Mouse (Mus musculus): ENCODE data around the gene Camkmt.

The Camkmt gene

DNA sequence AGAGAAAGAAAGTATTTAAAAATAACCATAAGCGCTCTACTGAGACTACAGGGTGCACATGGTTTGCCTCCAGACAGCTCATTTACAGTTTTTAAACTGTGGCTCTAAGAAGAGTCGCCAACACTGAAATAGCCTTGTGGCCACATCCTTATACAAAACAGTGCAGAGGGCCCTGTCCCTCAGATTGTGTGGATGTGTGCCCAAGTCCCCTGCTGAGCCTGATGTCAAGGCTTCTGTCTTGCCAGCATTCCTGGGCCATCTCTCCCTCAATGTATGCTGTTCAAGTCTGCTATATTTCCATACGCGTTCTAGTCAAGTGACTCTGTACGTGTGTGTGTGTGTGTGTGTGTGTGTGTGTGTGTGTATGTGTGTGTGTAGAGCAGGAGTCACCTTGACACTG lies 201.2 kb downstream of the Camkmt start:
- no peak for DNase-seq (ENCODE audit: low read depth, low spot score)

DNA sequence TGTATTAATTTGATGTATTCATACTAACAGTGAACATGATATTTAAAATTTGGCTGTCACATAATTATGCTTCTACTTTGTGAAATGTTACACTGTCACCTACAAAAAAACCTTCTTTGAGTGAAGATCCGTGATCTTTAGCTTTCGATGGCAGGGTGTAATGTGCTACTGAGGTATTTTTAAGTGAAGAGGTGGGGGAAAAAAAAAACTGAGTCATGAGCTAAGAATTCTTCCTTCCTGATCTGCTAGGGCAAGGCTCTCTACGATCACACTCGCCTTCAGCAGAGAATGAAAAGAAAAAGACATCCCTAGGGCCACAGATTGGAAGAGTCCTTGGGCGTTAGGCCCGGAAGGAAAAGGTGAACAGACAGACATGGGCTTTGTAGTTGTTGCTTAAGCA lies 201.9 kb downstream of the Camkmt start:
- no peak for DNase-seq (ENCODE audit: low read depth, low spot score)

GRCm38 (mm10) chr17:85303686-85304085 lies 213.3 kb downstream of the Camkmt start:
- no peak for DNase-seq (ENCODE audit: low read depth, low spot score)

DNA sequence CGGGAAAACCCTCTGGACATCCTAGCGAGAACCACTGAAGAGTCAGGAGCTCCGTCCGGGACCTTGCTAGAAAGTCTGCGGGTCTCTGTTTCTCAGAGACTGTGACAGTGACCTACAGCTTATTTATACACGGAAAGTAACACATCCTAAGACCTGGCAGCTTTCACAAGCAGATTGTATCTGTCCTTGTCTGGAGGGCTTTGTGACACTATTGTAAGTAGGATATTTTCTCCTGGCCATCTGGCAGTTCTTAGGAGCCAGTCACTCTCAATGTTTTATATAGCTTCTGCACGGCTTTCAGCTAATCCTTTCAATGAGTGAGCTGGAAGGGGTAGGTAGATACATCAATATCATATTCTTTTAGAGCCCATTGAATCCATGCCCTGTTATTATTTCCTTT lies 218.2 kb downstream of the Camkmt start:
- no peak for DNase-seq (ENCODE audit: low read depth, low spot score)

GRCm38 (mm10) chr17:85309046-85309445 lies 218.7 kb downstream of the Camkmt start:
- DNase-seq (ENCODE audit: low read depth, low spot score) = no peak

DNA sequence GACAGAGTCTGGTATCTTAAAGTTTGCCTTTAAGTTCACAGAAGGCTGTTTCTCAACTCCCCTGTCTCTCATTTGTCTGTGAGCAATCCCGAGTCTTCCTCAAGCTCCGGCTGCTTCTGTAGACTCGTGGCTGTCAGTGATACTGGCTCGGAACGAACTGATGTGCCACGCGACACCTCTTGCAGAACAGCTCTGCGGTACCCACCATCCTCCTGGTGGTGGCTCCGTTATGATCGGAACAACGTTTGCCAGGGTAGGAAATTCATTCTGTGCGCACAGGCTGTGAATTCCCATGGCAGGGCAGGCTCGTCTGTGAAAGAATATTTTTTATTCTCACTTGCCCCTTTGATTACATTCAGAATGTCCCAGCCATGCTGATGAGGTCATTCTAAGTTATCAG lies 221.0 kb downstream of the Camkmt start:
- no peak for DNase-seq (ENCODE audit: low read depth, low spot score)

DNA sequence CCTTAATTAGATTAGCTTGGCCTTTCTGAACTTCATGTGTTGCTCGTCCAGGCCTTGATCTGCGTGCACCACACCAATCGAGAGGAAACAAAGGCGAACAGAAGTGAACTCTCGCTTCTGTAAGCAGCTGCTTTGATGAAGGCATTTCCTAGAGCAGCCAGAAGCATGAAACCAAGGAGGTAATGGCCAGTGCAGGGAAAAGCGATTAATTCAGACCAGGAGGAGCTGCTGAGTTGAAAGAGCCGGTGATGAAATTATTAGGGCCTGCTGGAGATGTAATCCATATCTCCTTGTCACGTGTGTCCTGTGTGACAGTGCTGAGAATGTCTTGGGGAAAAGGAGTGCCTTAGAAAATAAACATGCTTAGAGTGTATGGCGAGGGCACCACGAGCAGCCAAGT lies 228.0 kb downstream of the Camkmt start:
- DNase-seq (ENCODE audit: low read depth, low spot score) = no peak

DNA sequence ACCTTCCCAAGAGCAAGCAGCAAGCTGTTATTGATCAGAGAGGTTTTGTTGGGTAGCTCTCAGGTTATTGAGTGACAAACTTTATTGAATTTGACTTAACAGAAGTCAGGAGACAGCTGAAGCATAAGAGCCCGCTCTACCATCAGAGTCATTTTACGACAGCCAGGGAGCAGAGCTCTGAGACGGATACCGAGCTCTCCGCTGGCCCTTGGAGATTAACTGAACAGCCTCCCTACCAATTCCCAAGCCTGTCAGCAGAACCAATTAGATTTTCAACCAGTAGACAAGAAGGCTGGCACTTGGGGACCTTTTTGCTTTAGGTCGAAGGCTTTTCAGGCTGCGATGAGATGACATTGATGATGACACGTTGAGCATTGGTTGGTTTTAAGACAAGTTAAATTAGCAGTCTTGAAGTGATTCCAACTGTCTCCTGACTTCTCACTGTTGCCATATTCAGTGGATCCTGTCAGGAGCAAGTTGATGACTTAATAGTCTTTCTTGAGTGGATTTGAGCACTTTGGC lies 229.5 kb downstream of the Camkmt start:
- DNase-seq (ENCODE audit: low read depth, low spot score) = no peak

- no peak for DNase-seq (ENCODE audit: low read depth, low spot score)
Observed at GRCm38 (mm10) chr17:85328901-85329300, 238.5 kb downstream of the Camkmt start.

- DNase-seq (ENCODE audit: low read depth, low spot score) = no peak
Observed at GRCm38 (mm10) chr17:85335464-85335863, 245.1 kb downstream of the Camkmt start.

GRCm38 (mm10) chr17:85337666-85338065 lies 247.3 kb downstream of the Camkmt start:
- no peak for DNase-seq (ENCODE audit: low read depth, low spot score)

DNA sequence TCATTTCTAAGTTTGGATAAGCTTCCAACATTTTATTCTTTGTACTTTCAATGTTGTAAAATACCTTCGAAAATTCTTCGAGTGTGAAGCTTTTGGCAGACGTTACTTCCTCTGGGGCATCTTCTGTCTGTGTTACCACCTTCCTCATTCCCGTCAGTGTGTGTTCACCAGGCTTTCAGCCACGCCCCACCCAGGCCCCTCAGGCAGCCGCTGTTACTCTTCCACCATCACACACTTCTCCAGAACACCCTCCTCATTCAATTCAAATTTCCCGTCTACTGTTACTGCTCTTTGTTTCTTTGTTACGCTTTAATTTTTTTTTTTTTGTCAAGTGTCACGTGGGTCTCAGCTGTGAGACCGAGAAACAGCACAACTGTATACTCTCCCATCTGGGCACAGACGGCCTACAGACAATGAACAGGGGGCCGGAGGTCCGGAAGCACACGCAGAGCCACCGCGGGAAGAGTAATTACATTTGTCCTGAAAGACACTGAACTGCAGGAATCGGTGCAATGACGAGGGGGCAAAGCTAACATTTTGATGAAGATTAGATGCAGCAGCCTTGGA lies 250.9 kb downstream of the Camkmt start:
- peak; percentile 88 for DNase-seq (ENCODE audit: low read depth, low spot score)

- DNase-seq (ENCODE audit: low read depth, low spot score) = no peak
Observed at GRCm38 (mm10) chr17:85342471-85342870, 252.1 kb downstream of the Camkmt start.

GRCm38 (mm10) chr17:85343435-85343834 lies 253.1 kb downstream of the Camkmt start:
- no peak for DNase-seq (ENCODE audit: low read depth, low spot score)

GRCm38 (mm10) chr17:85346701-85347100 lies 256.3 kb downstream of the Camkmt start:
- no peak for DNase-seq (ENCODE audit: low read depth, low spot score)

GRCm38 (mm10) chr17:85349331-85349935 lies 259.1 kb downstream of the Camkmt start:
- peak; percentile 27 for DNase-seq (ENCODE audit: low read depth, low spot score)

DNA sequence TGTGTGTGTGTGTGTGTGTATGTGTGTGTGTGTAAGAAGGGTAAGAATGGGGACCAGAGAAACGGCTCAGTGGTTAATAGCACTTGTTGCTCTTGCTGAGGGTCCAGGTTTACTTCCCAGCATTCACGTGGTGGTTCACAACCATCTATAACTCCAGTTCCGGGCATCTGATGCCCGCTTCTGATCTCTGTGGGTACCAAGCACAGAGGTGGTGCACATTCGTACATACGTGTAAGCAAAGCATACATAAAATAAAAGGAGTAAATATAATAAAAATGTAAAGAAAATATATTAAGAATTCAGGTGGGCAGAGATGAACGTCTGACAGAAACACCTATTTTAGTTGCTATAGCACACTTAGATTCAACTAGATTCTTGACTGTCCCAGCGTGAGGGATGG lies 260.9 kb downstream of the Camkmt start:
- no peak for DNase-seq (ENCODE audit: low read depth, low spot score)

- DNase-seq (ENCODE audit: low read depth, low spot score) = peak; percentile 56
Observed at GRCm38 (mm10) chr17:85352731-85353130, 262.4 kb downstream of the Camkmt start.

DNA sequence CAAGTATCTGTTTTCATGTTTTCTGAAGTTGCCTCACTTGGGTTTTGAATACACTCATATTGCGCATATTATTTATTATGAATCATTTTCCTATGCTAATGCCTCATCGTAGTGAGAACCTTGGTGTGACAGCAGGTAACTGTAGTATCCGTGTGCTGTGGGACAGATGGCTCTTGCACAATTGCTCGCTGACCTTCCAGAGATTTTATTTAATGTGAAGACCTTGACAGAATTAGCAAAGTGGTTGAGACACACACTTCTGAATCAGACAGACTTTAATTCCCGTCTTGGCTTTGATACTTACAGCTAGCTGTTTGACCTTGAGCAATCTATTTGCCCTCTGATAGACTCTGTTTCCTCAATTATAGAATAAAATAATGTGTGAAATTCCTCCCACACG lies 262.8 kb downstream of the Camkmt start:
- no peak for DNase-seq (ENCODE audit: low read depth, low spot score)

DNA sequence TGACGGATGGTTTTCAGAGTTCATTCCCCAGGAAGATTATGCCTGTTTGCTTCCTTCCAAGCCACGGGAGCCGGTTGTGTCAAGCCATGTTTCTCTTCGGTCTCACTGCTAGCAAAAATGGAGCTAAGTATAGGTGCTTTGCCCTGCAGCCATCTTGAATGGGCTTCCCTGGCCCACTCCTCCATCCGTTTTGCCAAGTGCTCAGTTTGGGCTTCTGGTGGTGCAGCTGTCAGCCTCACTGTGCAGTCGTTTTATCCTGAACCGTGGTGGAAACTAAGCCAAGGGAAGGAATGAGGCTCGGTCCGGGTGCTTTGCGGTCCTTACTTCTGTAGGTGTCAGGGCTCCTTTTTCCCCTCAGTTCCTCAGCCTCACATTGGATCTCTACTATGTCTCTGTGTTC lies 263.3 kb downstream of the Camkmt start:
- no peak for DNase-seq (ENCODE audit: low read depth, low spot score)

DNA sequence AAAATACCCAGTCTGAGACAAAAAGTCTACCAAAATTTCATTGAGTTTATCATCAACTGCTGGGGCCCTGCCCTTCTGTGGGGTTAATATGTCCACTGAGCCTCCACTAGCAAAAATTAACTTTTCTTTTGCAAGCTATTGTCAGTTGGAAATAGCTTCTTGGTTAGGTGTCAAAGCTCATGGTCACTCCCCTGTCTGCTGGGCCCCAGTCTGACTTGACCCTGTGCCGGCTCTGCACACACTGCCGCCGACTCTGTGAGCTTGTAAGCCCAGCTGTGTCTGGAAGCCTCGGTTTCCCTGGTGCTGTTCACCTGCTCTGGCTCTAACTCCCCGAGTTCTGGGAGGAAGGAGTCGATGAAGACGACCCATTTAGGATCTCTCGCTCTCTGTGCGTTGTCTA lies 265.0 kb downstream of the Camkmt start:
- no peak for DNase-seq (ENCODE audit: low read depth, low spot score)

- DNase-seq (ENCODE audit: low read depth, low spot score) = no peak
Observed at GRCm38 (mm10) chr17:85361006-85361405, 270.7 kb downstream of the Camkmt start.

GRCm38 (mm10) chr17:85367319-85367718 lies 277.0 kb downstream of the Camkmt start:
- no peak for DNase-seq (ENCODE audit: low read depth, low spot score)

- DNase-seq (ENCODE audit: low read depth, low spot score) = no peak
Observed at GRCm38 (mm10) chr17:85368776-85369175, 278.4 kb downstream of the Camkmt start.

Data from R1 (cell line).